Mouse (Mus musculus) retina, adult 2 months (tissue): ENCODE measurements at regions not wholly inside any gene's neighbourhood (a gene's known extent, or its start where the extent isn't known, plus 50 kb on each side); places are given as distances from the start of the nearest gene placed in this dataset.

Experiments used
- DNase-seq: peaks from one replicate; pipeline ENCODE4 v3.0.0-alpha.2; 2012; ENCODE audit warnings: low read depth, low spot score

DNA sequence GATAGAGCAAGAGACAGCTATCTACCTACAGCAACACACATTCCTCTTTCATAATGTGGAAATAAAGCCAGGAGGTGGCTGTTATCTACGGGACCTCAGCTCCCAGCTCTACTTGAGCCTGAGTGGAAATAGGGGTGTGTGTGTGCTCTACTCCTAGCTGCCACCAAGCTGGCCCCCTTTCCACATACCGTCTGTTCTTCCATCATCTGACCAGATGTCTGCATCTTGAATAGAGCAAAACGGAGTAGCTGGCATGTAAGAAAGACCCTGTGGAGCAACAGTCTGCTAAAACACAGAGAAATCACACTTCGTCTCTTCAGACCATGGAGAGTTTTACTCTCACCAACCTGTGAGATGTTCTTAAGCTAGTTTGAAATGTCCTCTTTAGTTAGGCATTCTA lies 454.9 kb downstream of the 1700129C05Rik start:
- DNase-seq, result no peak

DNA sequence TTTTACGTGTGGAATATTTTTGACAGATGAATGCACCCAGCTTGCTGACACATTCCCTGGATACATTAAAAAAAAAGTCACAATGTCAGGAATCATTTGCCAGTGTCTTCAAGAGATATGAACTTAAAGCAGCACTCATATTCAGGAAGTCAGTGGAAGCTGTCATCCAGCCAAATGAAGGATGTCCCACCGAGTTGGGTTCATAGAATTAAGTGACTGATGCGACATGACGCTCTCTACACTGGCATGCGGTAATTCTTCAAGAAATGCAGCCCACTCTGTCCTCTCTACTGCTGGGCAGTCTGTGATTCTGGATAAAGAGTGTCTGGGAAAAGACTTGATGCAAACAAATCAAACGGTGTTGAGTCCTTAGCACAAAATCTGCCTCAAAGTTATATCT lies 463.9 kb downstream of the 1700129C05Rik start:
- no peak for DNase-seq

DNA sequence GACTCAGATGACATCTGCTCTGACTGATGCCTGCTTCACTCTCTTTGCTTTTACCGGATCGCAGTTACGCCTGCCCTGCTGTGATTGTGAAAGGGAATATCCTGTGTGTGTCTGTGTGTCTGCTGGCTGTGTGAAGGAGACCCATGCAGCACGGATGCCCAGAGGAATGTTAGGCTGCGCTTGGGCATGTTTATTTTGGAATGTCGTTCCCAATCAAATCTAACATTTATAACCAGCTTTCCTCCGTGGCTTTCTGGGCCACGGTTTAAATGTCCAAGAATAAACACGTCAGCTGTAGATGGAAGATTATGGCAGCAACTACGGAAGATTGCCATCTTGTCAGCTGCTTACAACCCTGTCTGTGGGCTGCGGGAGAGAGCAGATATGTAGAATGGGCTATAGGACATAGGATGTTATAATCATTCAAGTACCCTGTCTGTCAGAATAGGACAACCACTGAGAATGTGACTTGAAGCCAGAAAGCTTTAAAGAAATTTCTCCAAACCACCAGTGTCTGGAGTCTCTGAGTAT lies 464.5 kb downstream of the 1700129C05Rik start:
- DNase-seq, result no peak

DNA sequence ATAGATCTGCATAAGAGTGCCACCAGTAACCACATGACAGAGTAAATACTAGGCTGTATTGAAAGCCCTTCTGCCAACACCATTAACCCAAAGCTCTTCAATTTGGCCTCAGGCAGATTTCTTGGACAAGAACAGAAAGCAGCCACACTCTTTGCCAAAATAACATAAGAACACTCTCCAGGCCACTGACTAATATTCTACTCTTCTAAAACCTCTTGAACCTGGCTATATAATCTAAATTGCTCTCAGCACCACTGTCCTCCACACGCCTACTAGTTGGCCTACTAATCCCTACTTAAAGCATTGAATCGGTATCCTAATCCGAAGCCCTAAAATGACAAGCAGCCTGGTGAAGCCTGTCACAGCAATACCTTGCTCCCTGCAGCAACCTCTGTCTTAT lies 467.5 kb downstream of the 1700129C05Rik start:
- DNase-seq, result no peak

DNA sequence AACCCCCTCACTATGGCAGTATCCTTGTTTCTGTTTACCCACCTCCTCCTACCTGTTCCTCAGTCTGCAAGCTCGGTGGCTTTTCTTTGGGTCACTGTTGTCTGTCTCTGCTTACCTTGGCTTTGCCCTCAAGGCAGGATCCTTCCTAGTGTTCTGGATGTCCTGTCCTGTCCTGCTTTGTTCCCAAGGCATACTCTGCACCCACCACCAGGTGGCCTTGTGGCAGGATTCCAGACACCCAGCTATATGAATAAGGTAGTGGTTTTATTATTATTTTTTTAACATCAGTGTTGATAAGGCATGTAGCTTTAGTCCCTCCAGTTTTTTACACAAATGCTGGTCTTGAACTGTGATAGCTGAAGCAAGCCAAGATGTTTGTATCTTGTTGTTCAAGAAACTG lies 478.7 kb downstream of the 1700129C05Rik start:
- DNase-seq, result no peak

DNA sequence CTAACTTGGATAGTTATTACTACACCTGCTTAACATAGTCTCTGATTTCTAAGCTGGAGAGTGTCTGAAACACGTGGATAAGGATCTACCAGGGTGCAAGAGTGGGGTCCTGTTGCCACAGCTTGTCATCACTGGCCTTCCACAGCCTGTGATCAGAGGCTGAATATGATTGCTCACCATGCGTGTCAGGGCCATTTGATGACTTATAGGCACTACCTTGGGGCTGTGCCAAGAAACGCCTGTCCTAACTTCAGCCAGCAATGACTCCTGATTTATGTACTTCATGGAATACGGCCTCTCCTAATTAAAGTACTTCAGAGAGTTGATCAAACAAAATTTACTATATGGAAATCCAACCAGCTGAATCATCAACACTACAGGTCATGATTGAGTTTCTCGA lies 480.1 kb downstream of the 1700129C05Rik start:
- DNase-seq, result no peak

DNA sequence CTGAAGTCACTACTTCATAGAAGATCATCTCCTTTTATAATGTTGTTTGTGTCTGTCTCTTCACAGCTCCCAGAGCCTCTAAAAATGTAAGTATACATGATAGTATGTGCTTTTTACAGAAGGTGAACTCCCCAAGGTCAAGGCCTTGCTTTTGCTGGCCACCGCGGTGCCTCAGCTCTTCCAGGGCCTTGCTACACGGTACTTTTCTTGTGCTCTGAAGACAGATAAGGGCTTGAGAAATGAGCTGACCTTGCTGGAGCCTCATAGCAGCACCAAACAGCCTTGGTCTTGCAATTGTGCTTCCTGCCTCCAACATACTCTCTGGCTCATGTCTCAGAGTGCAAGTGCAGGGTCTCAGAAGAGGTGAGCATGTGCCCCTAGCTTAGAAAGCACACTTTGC lies 481.3 kb downstream of the 1700129C05Rik start:
- no peak for DNase-seq

DNA sequence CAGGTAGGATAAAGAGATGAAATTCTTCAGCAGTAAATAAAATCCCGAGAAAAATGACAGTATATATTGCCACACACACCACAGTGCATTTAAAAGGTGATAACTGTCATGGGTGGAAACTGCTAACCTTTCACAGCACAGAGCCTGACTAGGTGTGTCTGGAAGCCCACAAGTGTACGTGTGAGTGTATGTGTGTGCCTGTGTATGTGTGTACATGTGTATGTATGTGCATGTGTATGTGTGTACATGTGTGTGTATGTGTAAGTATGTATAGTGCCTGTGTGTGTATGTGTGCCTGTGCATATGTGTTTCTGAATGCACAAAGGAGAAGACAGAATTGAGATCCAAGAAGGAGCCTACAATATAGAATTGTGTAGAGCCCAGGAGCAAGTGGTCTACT lies 485.4 kb downstream of the 1700129C05Rik start:
- DNase-seq, result no peak

DNA sequence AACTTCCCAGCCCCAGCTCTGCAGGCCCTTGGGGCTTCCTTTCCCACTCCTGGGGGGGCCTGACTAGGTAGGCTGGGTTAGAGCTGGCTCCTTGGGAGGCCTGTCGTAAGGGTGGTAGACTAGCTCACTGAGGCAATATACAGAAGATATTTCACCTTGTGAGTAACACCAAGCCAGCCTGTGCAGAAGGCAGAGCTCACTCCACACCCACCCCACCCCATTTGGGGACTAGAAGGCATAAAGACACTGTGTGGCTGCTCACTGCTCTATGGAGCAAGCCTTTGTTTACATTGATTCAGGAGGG lies 485.8 kb downstream of the 1700129C05Rik start:
- no peak for DNase-seq

DNA sequence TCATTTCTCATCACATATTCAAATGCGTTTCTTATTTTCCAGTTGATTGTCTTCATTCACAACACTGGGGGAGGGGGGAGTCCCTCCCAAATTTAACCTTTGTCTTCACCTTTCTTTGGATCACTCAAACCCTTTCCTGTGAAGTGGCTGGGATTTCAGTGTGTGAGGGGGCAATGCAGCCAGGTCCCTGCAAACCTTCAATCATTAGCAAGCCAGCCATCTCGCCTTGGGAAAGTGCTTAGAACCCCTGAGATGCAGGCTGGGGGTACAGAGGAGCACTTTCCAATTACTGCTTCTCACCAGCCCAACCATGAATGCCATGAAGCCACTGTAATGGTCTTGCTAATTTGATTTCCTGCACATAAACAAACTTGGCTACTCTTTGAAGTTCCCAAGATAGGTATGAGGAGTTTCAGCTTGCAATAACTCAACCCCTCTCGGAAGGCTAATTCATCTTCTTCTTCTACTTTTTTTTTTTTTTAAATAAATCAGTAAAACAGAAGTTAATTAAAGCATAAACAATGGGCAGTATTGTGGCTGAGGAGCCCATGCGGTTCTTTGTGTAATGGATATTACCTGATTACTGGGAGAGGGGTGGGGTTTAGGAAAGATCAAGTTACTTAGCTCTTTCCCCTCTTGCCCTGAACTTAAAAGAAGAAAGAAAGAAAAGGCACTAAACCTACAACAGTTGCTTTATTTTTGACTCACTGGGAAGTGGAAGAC lies 486.3 kb downstream of the 1700129C05Rik start:
- no peak for DNase-seq

DNA sequence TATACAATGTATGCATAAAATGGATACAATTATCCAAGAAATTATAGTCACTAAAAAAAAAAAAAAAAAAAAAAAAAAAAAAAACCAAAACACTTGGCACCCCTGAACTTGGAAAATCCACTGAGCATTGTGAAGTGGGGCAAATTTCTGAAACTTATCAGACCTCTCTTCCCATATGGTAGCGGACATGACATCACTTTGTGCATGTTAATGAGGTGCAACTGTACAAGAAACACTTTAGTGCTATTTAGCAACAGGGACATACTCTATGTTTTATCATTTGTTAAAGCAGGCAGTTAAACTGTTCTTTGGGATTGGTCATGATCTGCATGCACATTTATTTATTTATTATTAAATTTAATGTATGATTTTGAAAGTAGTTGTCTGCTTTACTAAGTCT lies 489.7 kb downstream of the 1700129C05Rik start:
- no peak for DNase-seq

DNA sequence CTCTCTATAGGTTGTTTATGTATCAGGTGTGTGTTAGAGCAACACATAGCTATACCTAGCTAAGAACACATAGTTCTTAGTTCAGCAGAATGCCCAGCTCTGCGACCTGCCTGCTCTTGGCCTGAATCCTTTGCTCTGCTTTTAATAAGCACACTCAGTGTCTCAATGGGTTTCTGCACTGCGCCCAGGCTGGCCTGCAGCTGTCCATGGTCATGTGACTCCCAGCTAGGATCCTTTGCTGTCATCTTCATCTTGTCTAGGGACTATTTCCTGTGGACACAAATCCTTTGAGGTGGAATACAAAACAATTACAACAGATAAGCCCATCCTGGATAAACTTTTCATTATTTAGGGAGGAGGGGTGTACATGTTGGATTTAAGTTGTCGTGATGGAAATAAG lies 490.7 kb downstream of the 1700129C05Rik start:
- DNase-seq, result no peak

DNA sequence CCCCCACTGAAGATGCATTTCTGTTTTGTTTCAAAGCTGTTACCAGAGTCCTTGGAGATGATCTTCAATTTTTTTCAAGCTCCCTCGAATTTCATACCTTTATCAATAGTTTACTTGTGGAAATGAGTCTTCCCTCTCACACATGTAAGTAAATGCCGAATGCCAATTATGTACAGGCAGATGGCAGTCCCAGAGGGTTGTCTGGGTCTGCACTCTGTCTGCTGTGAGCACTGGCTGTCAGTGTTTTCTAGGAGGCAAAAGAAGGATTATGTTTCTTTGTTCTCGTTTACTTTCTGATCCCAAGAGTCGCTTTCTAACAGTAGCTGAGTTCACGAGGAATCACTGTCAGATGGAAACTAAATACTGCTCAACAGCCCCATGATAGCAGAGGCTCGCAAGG lies 491.5 kb downstream of the 1700129C05Rik start:
- DNase-seq, result no peak

DNA sequence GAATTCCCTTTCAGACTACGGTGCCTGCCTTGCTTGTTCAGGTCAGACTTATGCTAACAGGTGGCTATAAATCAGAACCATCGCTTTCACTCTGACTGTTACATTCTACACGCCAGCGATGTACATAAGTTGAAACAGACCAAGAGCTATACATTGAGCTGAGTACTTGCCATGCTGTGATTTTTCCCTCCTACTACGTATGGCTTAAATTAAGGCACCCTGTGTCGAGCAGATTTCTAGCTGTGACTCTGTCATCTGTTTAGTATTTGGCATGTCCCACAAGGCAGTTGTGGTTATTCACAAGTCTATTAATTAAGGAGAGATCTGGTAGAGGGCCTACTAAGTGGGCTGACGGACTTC lies 504.4 kb downstream of the 1700129C05Rik start:
- DNase-seq, result no peak

DNA sequence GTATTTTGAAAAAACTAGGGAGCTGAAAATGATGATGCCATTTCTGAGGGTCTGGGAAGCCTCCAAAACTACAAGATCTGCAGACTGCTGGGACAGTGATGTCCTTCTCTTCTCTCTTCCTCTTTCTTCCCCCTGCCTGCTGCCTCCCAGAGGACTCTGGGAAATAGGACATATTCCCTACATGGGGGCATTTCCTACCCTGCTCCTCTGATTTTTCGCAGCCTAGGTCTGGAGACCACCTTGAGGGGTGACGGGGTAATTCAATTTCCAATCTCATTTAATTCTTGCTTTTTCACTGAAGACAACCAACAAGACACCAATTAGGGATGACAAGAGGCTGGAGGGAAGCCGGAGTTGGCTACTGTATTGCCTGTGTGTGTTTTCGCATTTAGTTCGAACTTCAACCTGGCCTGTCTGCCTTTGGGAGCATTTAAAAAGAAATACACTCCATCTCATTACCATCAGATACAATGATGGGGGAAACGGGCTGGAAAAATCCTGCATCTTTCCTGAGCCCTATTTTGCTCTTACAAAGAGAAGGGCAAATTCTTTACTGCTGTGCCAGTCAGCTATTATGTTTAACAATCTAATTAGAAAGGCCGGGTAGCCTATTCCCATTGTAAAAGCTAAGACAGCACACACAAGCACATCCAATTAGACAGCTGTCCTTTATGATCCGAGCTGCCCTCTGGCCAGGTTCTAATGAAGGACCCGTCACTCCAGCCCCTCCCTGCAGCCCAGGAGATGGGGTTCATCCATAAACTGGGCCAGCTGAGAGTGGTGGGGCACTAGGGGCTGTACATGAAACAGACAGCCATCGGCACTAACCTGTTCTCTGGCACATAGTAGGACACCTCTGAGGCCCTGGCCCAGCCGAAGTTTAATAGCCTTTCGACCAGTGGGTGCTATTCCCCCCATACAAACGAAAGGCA lies 505.0 kb downstream of the 1700129C05Rik start:
- no peak for DNase-seq

DNA sequence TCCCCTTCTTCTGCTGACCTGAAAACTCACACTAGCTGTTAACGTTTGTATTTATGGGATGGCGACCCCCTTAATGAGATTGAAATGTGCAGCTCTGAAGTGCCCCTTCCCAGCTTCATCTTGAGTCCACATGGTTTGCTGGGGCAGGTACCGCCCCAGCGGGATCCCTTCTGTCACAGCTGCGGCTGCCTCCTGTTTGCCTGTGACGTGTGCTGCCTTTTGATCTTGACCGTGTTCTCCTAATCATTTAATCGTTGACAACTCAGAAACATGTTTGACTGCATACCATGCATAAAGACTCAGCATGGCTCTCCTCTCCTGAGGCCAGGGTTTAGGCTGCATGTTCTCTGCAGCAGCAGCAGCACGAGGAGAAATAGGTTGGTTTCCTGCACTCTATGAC lies 511.5 kb downstream of the 1700129C05Rik start:
- no peak for DNase-seq

DNA sequence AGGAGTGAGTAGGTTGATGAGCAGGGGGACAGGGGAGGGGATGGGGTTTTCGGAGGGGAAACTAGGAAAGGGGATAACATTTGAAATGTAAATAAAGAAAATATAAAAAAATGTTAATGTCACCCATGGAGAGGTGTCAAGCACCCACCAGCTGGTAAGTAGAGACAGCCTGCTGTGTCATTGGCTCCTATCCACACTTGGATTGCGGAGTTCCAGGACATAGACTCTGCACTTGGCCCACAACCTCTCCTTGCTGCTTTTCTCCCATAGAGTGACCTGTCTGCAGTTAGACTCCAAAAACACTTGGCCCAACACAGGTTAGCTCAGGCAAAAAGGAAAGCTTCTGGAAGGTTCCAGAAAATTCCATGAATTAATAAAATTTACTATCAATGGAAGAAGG lies 514.4 kb downstream of the 1700129C05Rik start:
- no peak for DNase-seq

DNA sequence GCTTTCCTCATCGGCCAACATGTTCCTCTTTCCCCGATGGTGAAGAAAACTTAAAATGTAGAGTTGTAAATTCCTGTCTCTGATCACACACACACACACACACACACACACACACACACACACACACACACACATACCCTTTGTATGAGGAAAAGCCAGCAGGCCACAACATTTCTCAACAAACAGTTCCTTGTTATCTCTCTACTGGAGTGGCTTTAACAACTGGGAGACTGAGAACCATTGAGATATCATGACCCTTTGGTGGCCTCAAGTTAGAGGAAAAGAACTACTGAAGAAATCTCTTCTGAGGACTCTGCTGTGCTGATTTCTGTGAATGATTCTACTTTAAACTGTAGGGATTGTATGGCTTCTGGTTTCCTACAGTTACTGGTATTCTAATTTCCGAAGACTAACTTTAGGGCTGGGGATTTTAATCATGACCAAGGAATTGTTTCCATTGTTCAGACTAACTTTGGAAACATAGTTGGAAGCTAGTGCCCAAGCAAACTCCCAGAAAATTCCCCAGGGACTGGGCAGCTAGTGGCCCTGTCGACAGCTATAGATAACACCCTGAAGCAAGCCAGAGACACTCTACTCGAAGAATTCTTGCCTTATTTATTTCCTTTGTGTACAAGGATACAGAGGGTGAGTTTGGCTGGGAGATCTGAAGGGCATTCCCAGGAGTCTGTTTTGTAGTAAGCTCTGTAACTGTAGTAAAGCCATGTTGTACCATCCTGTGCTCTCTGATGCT lies 516.0 kb downstream of the 1700129C05Rik start:
- DNase-seq, result no peak

DNA sequence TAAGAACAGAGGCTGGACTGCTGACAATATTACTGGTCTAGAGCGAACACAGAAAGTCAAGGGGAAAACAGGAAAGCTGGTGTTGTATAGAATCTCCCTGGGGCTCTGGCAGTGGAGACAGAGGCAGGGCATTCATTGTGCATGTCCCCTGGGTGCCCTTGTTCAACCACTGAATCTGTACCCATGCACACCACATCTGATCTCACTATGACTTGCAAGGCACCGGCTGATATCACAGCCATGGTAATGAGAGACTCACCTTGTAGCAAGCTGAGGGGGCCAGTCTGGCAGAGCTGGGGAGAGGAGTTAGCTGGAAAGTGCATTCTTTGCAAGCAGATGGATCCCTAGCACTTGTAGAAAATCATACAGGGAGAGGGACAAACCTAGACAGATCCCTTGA lies 522.5 kb downstream of the 1700129C05Rik start:
- DNase-seq, result no peak

DNA sequence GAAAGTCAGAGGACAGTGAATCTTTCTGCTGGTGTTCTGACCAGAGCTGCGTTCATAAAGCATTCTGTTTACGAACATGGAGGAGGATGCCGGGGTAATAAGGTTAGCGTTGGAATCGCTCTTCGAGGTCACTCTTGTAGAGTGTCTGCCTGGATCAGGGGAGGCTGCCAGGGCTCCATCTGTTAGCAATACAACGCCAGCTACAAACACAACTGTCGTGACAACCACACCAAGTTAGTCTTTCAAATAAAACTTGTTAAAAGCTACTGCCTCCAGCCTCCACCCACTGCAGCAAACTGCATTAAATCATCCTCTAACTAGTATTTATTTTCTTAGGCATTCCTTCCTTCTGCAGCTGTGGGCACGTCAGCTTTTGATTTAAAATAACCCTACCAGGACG lies 525.0 kb downstream of the 1700129C05Rik start:
- DNase-seq, result no peak

DNA sequence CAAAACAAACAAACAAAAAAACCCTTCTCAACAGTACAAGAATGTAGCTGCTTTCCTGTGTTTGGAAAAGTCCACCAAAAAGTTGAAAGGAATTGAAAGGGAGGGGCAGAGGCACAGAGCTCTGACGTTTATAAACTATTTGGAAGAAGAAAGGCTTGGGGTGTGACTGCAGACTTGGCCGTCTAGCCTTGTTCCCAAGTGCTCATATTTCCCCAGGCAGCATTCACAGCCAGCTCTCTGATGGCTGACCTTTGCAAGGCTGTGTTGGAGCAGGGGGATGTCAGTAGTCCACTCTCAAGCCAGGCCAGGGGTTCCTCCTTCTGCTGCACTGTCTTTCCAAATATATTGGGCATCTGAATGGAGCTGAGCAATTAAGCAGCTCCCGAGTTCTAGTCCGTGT lies 534.5 kb downstream of the 1700129C05Rik start:
- no peak for DNase-seq

DNA sequence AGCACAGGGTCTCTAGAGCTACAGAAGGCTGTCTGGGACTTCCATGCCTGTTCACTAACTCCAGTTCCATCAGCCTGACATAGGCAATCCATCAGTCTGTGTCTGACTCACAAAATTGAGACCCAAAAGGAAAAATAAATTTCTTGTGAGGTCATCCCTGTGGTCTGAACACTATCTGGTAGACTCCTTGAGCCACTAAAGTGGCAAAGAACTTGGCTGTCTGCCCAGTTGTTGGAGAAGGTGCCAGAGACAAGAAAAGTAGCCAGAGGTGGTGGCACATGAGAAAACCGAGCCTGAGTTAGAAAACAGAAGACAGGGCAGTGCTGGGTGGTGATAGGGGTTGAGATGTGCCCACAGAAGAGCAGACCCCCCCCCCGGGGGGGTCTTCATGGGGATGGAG lies 535.0 kb downstream of the 1700129C05Rik start:
- DNase-seq, result no peak
